Mouse (Mus musculus) heart, embryonic 13.5 days (tissue): Measurements from ENCODE around the gene Unc45a. TPM values are rescaled to one million over a fixed set of nuclear protein-coding genes. Genes with fewer than 3 reads are reported as not detected.

Source experiments
- ATAC-seq: fragments of 200-750 bp; cut with Nextera tagmentation; 2 replicates; pipeline ENCODE4 v1.8.0; 2017; ENCODE audit warnings: moderate TSS enrichment; ENCODE audit not compliant: insufficient number of reproducible peaks, low FRiP score, low TSS enrichment; ENCODE audit errors: extremely low read depth
- H3K27ac ChIP-seq: fragments of 300-500 bp; sonication (generic); replicated peaks from 2 replicates; pipeline ENCODE4 v1.5.1; 2015; ENCODE audit warnings: moderate library complexity, mild to moderate bottlenecking, inconsistent platforms
- H3K27me3 ChIP-seq: fragments of 300-500 bp; sonication (generic); replicated peaks from 2 replicates; pipeline ENCODE4 v1.6.1; 2015; ENCODE audit warnings: mild to moderate bottlenecking, inconsistent platforms
- H3K36me3 ChIP-seq: fragments of 300-500 bp; sonication (generic); 2 replicates; pipeline ENCODE4 v1.6.1; 2015; ENCODE audit warnings: mild to moderate bottlenecking, inconsistent platforms
- H3K4me1 ChIP-seq: fragments of 300-500 bp; sonication (generic); 2 replicates; pipeline ENCODE4 v1.6.1; 2015; ENCODE audit warnings: inconsistent platforms
- H3K4me2 ChIP-seq: fragments of 300-500 bp; sonication (generic); 2 replicates; pipeline ENCODE4 v1.6.1; 2015; ENCODE audit warnings: inconsistent platforms, mild to moderate bottlenecking, moderate library complexity
- H3K4me3 ChIP-seq: fragments of 300-500 bp; sonication (generic); 2 replicates; pipeline ENCODE4 v1.5.1; 2015; ENCODE audit warnings: moderate library complexity, mild to moderate bottlenecking, inconsistent platforms
- H3K9ac ChIP-seq: fragments of 300-500 bp; sonication (generic); 2 replicates; pipeline ENCODE4 v1.6.1; 2015; ENCODE audit warnings: inconsistent platforms, mild to moderate bottlenecking, moderate library complexity
- H3K9me3 ChIP-seq: fragments of 300-500 bp; sonication (generic); 2 replicates; pipeline ENCODE4 v1.6.1; 2016; ENCODE audit warnings: inconsistent platforms
- WGBS: fragments of 180-500 bp; shearing (Covaris S2); methylation state at CpG from one replicate; pipeline ENCODE4 v1.1.7; 2015; ENCODE audit warnings: mixed read lengths; 5-methylcytosine and 5-hydroxymethylcytosine counted together
- polyA plus RNA-seq: library from polyadenylated mRNA; unstranded; fragments of >200 nt; fragmentation: Nextera tagmentation; extraction: Ambion mirVana; gene quantifications from 2 replicates; pipeline ENCODE4 v1.2.1, GENCODE M21; 2015

The Unc45a gene
- polyA plus RNA-seq, 1 experiment from 2014 or later, result 20.1 TPM

DNA sequence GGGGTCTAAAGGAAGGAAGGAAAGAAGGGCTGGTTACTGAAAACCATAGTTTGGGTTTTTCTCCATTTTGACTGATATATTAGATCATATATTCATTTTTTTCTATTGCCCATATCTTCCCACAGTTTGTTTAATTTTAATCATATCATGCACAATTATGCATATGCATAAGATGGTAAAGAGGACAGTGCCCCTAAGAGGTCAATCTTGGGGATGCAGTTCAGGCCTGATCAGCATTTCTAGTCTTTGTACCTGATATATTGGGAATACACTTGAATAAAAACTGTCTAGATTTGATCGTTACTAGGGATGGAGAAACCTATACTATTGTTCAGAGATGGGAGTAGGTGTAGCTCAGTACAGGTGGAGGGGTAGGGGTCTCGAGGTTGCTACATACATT lies 59.8 kb downstream of the Unc45a start:
- no peaks in the 10 kb centered on the region for H3K27me3 ChIP-seq
- 88% methylated on average over 2 of the region's 2 CpGs for WGBS
- no peaks in the 10 kb centered on the region for H3K9me3 ChIP-seq
- H3K9ac ChIP-seq, result no peak overlapping the region
- H3K4me2 ChIP-seq, result no peak overlapping the region
- no peak overlapping the region for H3K4me3 ChIP-seq
- H3K36me3 ChIP-seq, result peaks cover 91% of the 10 kb centered on the region
- no peak for ATAC-seq
- no peak overlapping the region for H3K27ac ChIP-seq
- peaks cover 3% of the 10 kb centered on the region; the same call in 1 of the 2 replicates for H3K4me1 ChIP-seq

DNA sequence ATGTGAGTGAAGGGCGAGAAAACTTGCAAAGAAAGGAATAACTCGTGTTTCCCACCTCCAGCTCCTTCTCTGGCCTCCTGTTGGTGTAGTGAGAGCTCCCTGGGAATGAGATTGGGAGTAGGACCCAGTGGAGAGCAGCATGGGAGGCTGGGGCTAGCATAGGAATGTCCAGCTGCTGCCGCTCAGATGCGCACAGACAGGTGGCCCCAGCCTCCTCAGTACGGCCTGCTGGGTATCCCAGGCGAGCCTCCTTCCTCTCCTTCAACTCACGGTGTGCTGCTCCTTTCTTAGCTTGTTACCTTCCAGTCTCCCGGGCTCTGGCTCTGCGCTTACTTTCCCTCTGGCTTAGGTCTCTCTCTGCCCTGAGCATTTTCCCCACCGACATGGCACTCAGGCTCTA lies 60.8 kb downstream of the Unc45a start:
- Histone ChIP-seq H3K36me3 (peaks cover 90% of the 10 kb centered on the region), H3K4me1 (peaks cover 3% of the 10 kb centered on the region; the same call in 1 of the 2 replicates), H3K27ac (no peak overlapping the region), H3K27me3 (no peaks in the 10 kb centered on the region), H3K4me2 (no peak overlapping the region), H3K4me3 (no peak overlapping the region), H3K9ac (no peak overlapping the region), H3K9me3 (peaks cover 3% of the 10 kb centered on the region)
- ATAC-seq, result no peak
- 80% methylated on average over 10 of the region's 10 CpGs for WGBS

DNA sequence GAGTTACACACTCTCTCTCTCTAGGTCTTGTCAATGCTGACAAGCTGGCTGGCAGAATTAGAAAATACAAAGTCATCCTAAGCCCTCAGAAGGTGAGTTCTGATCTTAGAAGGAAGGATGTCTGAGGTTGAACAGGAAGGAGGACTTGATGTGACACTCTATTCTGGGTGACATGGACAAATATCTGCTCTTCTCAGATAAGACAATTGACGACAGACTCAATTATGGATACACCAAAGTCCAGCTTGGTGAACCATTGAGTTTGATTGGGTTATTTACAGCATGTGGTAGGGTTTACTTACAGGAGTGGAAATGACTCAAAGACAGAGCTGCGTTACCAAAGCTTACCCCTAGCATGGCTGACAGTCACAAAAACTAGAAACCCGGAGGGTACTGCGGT lies 64.4 kb downstream of the Unc45a start:
- no peak overlapping the region for H3K4me2 ChIP-seq
- no peak for ATAC-seq
- H3K27ac ChIP-seq, result no peak overlapping the region
- H3K4me1 ChIP-seq, result peaks cover 4% of the 10 kb centered on the region
- WGBS, result 86% methylated on average over 4 of the region's 4 CpGs
- H3K9ac ChIP-seq, result no peak overlapping the region
- H3K27me3 ChIP-seq, result no peaks in the 10 kb centered on the region
- no peak overlapping the region for H3K4me3 ChIP-seq
- H3K36me3 ChIP-seq, result peaks cover 89% of the 10 kb centered on the region
- peaks cover 14% of the 10 kb centered on the region for H3K9me3 ChIP-seq

Other genes starting within 250 kb of the Unc45a start
- gene Idh2, start 225.6 kb downstream of the Unc45a start, polyA plus RNA-seq, result 1,911 and 2,152 TPM in 2 replicates
- 9.9 and 11.3 TPM in 2 replicates for gene Sema4b, start 154.2 kb downstream of the Unc45a start, polyA plus RNA-seq
- gene Cib1, start 108.2 kb downstream of the Unc45a start, polyA plus RNA-seq, result 54.2 and 57.9 TPM in 2 replicates
- 3.3 and 3.7 TPM in 2 replicates for gene Gdpgp1, start 108.1 kb downstream of the Unc45a start, polyA plus RNA-seq
- 0.62 and 0.82 TPM in 2 replicates for gene Ttll13, start 94.6 kb downstream of the Unc45a start, polyA plus RNA-seq
- 37.0 and 37.9 TPM in 2 replicates for gene Ngrn, start 79.8 kb downstream of the Unc45a start, polyA plus RNA-seq
- gene Vps33b, start 71.4 kb downstream of the Unc45a start, polyA plus RNA-seq, result 9.6 and 11.1 TPM in 2 replicates
- 121 and 133 TPM in 2 replicates for gene Prc1, start 46.6 kb downstream of the Unc45a start, polyA plus RNA-seq
- 7.3 and 7.8 TPM in 2 replicates for gene Rccd1, start 16.6 kb downstream of the Unc45a start, polyA plus RNA-seq
- 14.5 and 16.5 TPM in 2 replicates for gene Hddc3, start 2.1 kb upstream of the Unc45a start, polyA plus RNA-seq
- gene Man2a2, start 30.4 kb upstream of the Unc45a start, polyA plus RNA-seq, result 15.0 and 19.3 TPM in 2 replicates
- gene Fes, start 46.9 kb upstream of the Unc45a start, polyA plus RNA-seq, result 10.7 and 10.8 TPM in 2 replicates
- gene Furin, start 64.4 kb upstream of the Unc45a start, polyA plus RNA-seq, result 14.2 and 14.8 TPM in 2 replicates
- 16.4 and 17.1 TPM in 2 replicates for gene Blm, start 194.1 kb upstream of the Unc45a start, polyA plus RNA-seq